ENCODE assay signal across 15 mouse cellular contexts in the genomic region with DNA sequence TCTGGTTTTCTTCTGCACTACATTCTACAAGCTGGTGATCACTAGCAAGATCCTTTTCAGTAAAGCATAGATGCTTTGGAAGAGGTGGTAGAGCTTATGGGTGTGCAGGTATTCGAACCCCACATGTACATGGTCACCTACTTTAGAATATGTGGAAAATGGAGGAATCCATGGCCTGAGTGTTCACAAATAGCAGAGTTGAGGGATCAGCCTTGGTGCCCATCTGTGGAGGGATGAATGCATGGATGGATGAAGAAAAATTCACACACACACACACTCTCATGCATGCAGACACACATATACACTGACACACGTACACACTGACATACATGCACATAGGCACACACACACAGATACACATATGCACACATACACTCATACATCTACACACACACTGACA.
"Had no signal": no experiment of that assay in that cellular context is flagged by ENCODE, and none has a peak within 500 bp of the region (broad histone marks: within the 10 kb centered on the region; RNA-seq: fewer than 3 reads in every experiment).

No protein-coding gene starts in this region.

- DNase-seq: retina, postnatal 1 day; right cerebral cortex, adult 18-20 months; right cerebral cortex, postnatal 14 days; right cerebral cortex, postnatal 25 days; right cerebral cortex, postnatal 4 days; spleen, adult 18-20 months; thymus, adult 18-20 months; thymus, adult 2 months; thymus, postnatal 14 days; thymus, postnatal 25 days; thymus, postnatal 36 days; thymus, postnatal 4 days had no signal

- H3K27ac ChIP-seq: neural tube, embryonic 15.5 days; stomach, embryonic 15.5 days; stomach, postnatal 0 days had no signal

- H3K36me3 ChIP-seq: neural tube, embryonic 15.5 days; stomach, embryonic 15.5 days had no signal

- H3K9ac ChIP-seq: neural tube, embryonic 15.5 days; stomach, embryonic 15.5 days had no signal

- H3K27me3 ChIP-seq: neural tube, embryonic 15.5 days; stomach, embryonic 15.5 days had no signal

- H3K4me2 ChIP-seq: neural tube, embryonic 15.5 days; stomach, embryonic 15.5 days had no signal

- H3K4me3 ChIP-seq: neural tube, embryonic 15.5 days; stomach, embryonic 15.5 days had no signal

- H3K9me3 ChIP-seq: neural tube, embryonic 15.5 days; stomach, embryonic 15.5 days had no signal
